23 mouse cellular contexts compared by ENCODE assay signal in genomic region chr8:79945501-79946076, GRCm38 (mm10).
A peak's percentile ranks its signal among the peaks of the same experiment; 100 is the strongest.
DNase-seq lines count a peak whose midpoint lies in the region; ATAC-seq and TF ChIP-seq lines count a peak whose summit lies in the region.
"Had no signal": no experiment of that assay in that cellular context is flagged by ENCODE, and none has a peak within 500 bp of the region (broad histone marks: within the 10 kb centered on the region; RNA-seq: fewer than 3 reads in every experiment).

No protein-coding gene starts in this region.

- no peak for TF ChIP-seq POLR2A in liver, adult 2 months (IDR thresholded peaks at IDR 0.05; ENCODE audit: extremely low read depth, insufficient read depth, low read length)

- peak overlapping the region; percentile 47 for H3K4me2 ChIP-seq in limb, embryonic 13.5 days (replicated peaks)
- no peak overlapping the region for H3K4me2 ChIP-seq in lung, postnatal 0 days (replicated peaks; ENCODE audit: low read depth, low read length)
- no peak overlapping the region for H3K4me2 ChIP-seq in forebrain, embryonic 11.5 days (ENCODE audit: low read depth, low read length, severe bottlenecking)
- H3K4me2 ChIP-seq: forebrain, embryonic 12.5 days; heart, embryonic 13.5 days; hindbrain, embryonic 13.5 days; lung, embryonic 14.5 days had no signal

- H3K27ac ChIP-seq in liver, adult 2 months (replicated peaks; ENCODE audit: insufficient read depth, low read depth, low read length), result no peak overlapping the region
- H3K27ac ChIP-seq in limb, embryonic 13.5 days, result 0 out of 2 replicates have a peak overlapping the region, but pooled peaks have one; percentile 28
- H3K27ac ChIP-seq in lung, postnatal 0 days (ENCODE audit: low read length), result no peak overlapping the region
- no peak overlapping the region for H3K27ac ChIP-seq in forebrain, embryonic 11.5 days (ENCODE audit: low read depth, low read length)
- H3K27ac ChIP-seq: forebrain, embryonic 12.5 days; gastrocnemius, adult 2 months; heart, embryonic 13.5 days; hindbrain, embryonic 13.5 days; kidney, postnatal 0 days; stomach, postnatal 0 days had no signal

- H3K4me1 ChIP-seq in liver, adult 2 months (ENCODE audit: control insufficient read depth, insufficient read depth, low read length), result no peaks in the 10 kb centered on the region
- peaks cover 8% of the 10 kb centered on the region for H3K4me1 ChIP-seq in limb, embryonic 13.5 days
- H3K4me1 ChIP-seq in lung, postnatal 0 days (ENCODE audit: insufficient read depth, low read depth, low read length), result no peaks in the 10 kb centered on the region
- H3K4me1 ChIP-seq in forebrain, embryonic 11.5 days (replicated peaks; ENCODE audit: control insufficient read depth, insufficient read depth, low read length), result no peaks in the 10 kb centered on the region
- H3K4me1 ChIP-seq: forebrain, embryonic 12.5 days; heart, embryonic 13.5 days; hindbrain, embryonic 13.5 days had no signal

- WGBS in liver, adult 2 months, result 55% methylated on average over 9 of the region's 9 CpGs
- 43% methylated on average over 9 of the region's 9 CpGs for WGBS in limb, embryonic 13.5 days
- 48% methylated on average over 9 of the region's 9 CpGs for WGBS in lung, postnatal 0 days
- WGBS in forebrain, embryonic 11.5 days, result 84% methylated on average over 9 of the region's 9 CpGs

- no peaks in the 10 kb centered on the region for H3K36me3 ChIP-seq in liver, adult 2 months (ENCODE audit: control insufficient read depth, insufficient read depth, low read length)
- H3K36me3 ChIP-seq in limb, embryonic 13.5 days, result no peaks in the 10 kb centered on the region
- no peaks in the 10 kb centered on the region for H3K36me3 ChIP-seq in lung, postnatal 0 days (ENCODE audit: insufficient read depth, low read length)
- no peaks in the 10 kb centered on the region for H3K36me3 ChIP-seq in forebrain, embryonic 11.5 days (ENCODE audit: control insufficient read depth, insufficient read depth, low read length)
- H3K36me3 ChIP-seq: forebrain, embryonic 12.5 days; G1E; heart, embryonic 13.5 days; hindbrain, embryonic 13.5 days had no signal

- no peaks in the 10 kb centered on the region for H3K27me3 ChIP-seq in liver, adult 2 months (ENCODE audit: control insufficient read depth, insufficient read depth, low read length)
- peaks cover 11% of the 10 kb centered on the region for H3K27me3 ChIP-seq in limb, embryonic 13.5 days
- no peaks in the 10 kb centered on the region for H3K27me3 ChIP-seq in lung, postnatal 0 days (replicated peaks; ENCODE audit: insufficient read depth, low read length)
- no peaks in the 10 kb centered on the region for H3K27me3 ChIP-seq in forebrain, embryonic 11.5 days (ENCODE audit: control insufficient read depth, insufficient read depth, low read length)
- H3K27me3 ChIP-seq: forebrain, embryonic 12.5 days; heart, embryonic 13.5 days; hindbrain, embryonic 13.5 days had no signal

- intact Hi-C loops in heart, postnatal 10 days (cut with DNase I), result no loop called here

- TF ChIP-seq CTCF in liver, adult 2 months (IDR thresholded peaks at IDR 0.05; ENCODE audit: low read depth, low read length), result no peak
- no peak for TF ChIP-seq CTCF in lung, postnatal 0 days (IDR thresholded peaks at IDR 0.05)

- H3K79me2 ChIP-seq in liver, adult 2 months (ENCODE audit: control insufficient read depth, insufficient read depth, low read length), result no peaks in the 10 kb centered on the region

- H3K9ac ChIP-seq in liver, adult 2 months (ENCODE audit: low read depth, low read length), result no peak overlapping the region
- H3K9ac ChIP-seq in limb, embryonic 13.5 days, result no peak overlapping the region
- no peak overlapping the region for H3K9ac ChIP-seq in lung, postnatal 0 days (replicated peaks; ENCODE audit: low read depth)
- H3K9ac ChIP-seq in forebrain, embryonic 11.5 days (ENCODE audit: low read length), result no peak overlapping the region
- H3K9ac ChIP-seq: forebrain, embryonic 12.5 days; heart, embryonic 13.5 days; hindbrain, embryonic 13.5 days; lung, embryonic 14.5 days had no signal

- ATAC-seq in limb, embryonic 13.5 days (ENCODE audit: low FRiP score, low read depth), result peak; percentile 77; the same call in 1 of the 2 replicates
- peak; percentile 85 for ATAC-seq in lung, postnatal 0 days
- peak; percentile 37; the same call in 1 of the 2 replicates for ATAC-seq in megakaryocyte progenitor cell, adult 5-6 weeks (replicated peaks; ENCODE audit: poor library complexity)
- no peak for ATAC-seq in forebrain, embryonic 11.5 days (replicated peaks; ENCODE audit: low FRiP score)
- ATAC-seq: midbrain, embryonic 16.5 days had no signal

- peak; percentile 21 for DNase-seq in liver, adult 2 months (ENCODE audit: extremely low read depth, low read depth, low spot score)
- DNase-seq in liver, result no peak
- peak; percentile 76 for DNase-seq in lung, postnatal 0 days (ENCODE audit: low spot score)
- no peak for DNase-seq in frontal cortex, postnatal 14 days (ENCODE audit: low spot score in 2 of 2)
- no peak for DNase-seq in forebrain, embryonic 11.5 days (ENCODE audit: low spot score)
- DNase-seq in heart, postnatal 10 days, result no peak
- DNase-seq: adrenal gland, adult 2 months; cerebellum, adult 11 months; cerebellum, adult 9-11 months; gastrocnemius, adult 2 months; heart, adult 11 months; kidney, adult 18-20 months; left cerebral cortex, postnatal 4 days; lung, embryonic 14.5 days had no signal

- no peaks in the 10 kb centered on the region for H3K9me3 ChIP-seq in limb, embryonic 13.5 days
- no peaks in the 10 kb centered on the region for H3K9me3 ChIP-seq in lung, postnatal 0 days (ENCODE audit: low read length)
- no peaks in the 10 kb centered on the region for H3K9me3 ChIP-seq in forebrain, embryonic 11.5 days (ENCODE audit: control insufficient read depth, low read length)
- H3K9me3 ChIP-seq: forebrain, embryonic 12.5 days; G1E; heart, embryonic 13.5 days; hindbrain, embryonic 13.5 days had no signal

- no peak overlapping the region for H3K4me3 ChIP-seq in liver, adult 2 months (ENCODE audit: insufficient read depth, low read depth, low read length)
- no peak overlapping the region for H3K4me3 ChIP-seq in limb, embryonic 13.5 days
- H3K4me3 ChIP-seq in lung, postnatal 0 days (ENCODE audit: low read depth, low read length), result no peak overlapping the region
- H3K4me3 ChIP-seq in forebrain, embryonic 11.5 days (ENCODE audit: low read depth, low read length), result no peak overlapping the region
- H3K4me3 ChIP-seq: forebrain, embryonic 12.5 days; gastrocnemius, adult 2 months; heart, embryonic 13.5 days; hindbrain, embryonic 13.5 days had no signal

- TF ChIP-seq EP300 in lung, postnatal 0 days (IDR thresholded peaks at IDR 0.05), result peak; percentile 72

Comparison
In these comparisons a context has a peak if more than half of its experiments do, and no peak if none do; other contexts are left out.
1. DNase-seq: peak in liver, adult 2 months (single experiment) and lung, postnatal 0 days (single experiment); none in liver (single experiment), frontal cortex, postnatal 14 days (0 of 2), forebrain, embryonic 11.5 days (single experiment) and heart, postnatal 10 days (0 of 2).